Mouse (Mus musculus): Measurements from ENCODE around the gene 4930558C23Rik.

DNA sequence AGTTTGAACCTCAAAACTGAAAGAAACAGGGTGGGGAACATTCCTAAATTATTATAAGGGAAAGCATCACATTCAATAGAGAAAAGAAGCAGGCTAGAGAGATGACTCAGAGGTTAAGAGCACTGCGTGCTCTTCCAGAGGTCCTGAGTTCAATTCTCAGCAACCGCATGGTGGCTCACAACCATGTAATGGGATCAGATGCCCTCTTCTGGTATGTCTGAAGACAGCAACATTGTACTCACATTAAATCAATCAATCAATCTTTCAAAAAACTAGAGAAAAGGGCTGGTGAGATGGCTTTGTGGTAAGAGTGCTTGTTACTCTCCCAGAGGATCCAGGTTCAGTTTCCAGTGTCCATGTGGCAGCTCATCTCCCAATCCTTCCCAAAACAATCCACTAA is 6.2 kb upstream of the 4930558C23Rik start:
- TF ChIP-seq EP300 (IDR thresholded peaks at IDR 0.05; ENCODE audit: low read depth) (no peak), CTCF (IDR thresholded peaks at IDR 0.05; ENCODE audit: low read depth) (peak; percentile 11; the same call in 1 of the 2 replicates)
